Mouse (Mus musculus) forebrain, embryonic 12.5 days (tissue): ENCODE measurements around the gene Megf11. TPM values are rescaled to one million over a fixed set of nuclear protein-coding genes. Genes with fewer than 3 reads are reported as not detected.

Experiments
- ATAC-seq: fragments of 200-750 bp; cut with Nextera tagmentation; 2 replicates; pipeline ENCODE4 v1.8.0; 2017; ENCODE audit warnings: moderate TSS enrichment; ENCODE audit not compliant: low FRiP score
- H3K27ac ChIP-seq: fragments of 300-500 bp; sonication (generic); 2 replicates; pipeline ENCODE4 v1.5.1; 2016; ENCODE audit warnings: mild to moderate bottlenecking
- H3K27me3 ChIP-seq: fragments of 300-500 bp; sonication (generic); 2 replicates; pipeline ENCODE4 v1.6.1; 2016; ENCODE audit warnings: mild to moderate bottlenecking
- H3K36me3 ChIP-seq: fragments of 300-500 bp; sonication (generic); replicated peaks from 2 replicates; pipeline ENCODE4 v1.6.1; 2016; ENCODE audit warnings: mild to moderate bottlenecking
- H3K4me1 ChIP-seq: fragments of 300-500 bp; sonication (generic); 2 replicates; pipeline ENCODE4 v1.6.1; 2016
- H3K4me2 ChIP-seq: fragments of 300-500 bp; sonication (generic); 2 replicates; pipeline ENCODE4 v1.6.1; 2016; ENCODE audit warnings: mild to moderate bottlenecking, moderate library complexity
- H3K4me3 ChIP-seq: fragments of 300-500 bp; sonication (generic); replicated peaks from 2 replicates; pipeline ENCODE4 v1.5.1; 2016; ENCODE audit warnings: mild to moderate bottlenecking
- H3K9ac ChIP-seq: fragments of 300-500 bp; sonication (generic); 2 replicates; pipeline ENCODE4 v1.6.1; 2016; ENCODE audit warnings: mild to moderate bottlenecking
- H3K9me3 ChIP-seq: fragments of 300-500 bp; sonication (generic); 2 replicates; pipeline ENCODE4 v1.6.1; 2016
- WGBS: fragments of 180-500 bp; shearing (Covaris S2); methylation state at CpG from one replicate; pipeline ENCODE4 v1.1.7; 2016; 5-methylcytosine and 5-hydroxymethylcytosine counted together
- polyA plus RNA-seq: library from polyadenylated mRNA; unstranded; fragments of >200 nt; fragmentation: Nextera tagmentation; extraction: Ambion mirVana; gene quantifications from 2 replicates; pipeline ENCODE4 v1.2.1, GENCODE M21; 2016

Gene Megf11
- polyA plus RNA-seq, 1 experiment from 2014 or later, result 3.8 TPM

DNA sequence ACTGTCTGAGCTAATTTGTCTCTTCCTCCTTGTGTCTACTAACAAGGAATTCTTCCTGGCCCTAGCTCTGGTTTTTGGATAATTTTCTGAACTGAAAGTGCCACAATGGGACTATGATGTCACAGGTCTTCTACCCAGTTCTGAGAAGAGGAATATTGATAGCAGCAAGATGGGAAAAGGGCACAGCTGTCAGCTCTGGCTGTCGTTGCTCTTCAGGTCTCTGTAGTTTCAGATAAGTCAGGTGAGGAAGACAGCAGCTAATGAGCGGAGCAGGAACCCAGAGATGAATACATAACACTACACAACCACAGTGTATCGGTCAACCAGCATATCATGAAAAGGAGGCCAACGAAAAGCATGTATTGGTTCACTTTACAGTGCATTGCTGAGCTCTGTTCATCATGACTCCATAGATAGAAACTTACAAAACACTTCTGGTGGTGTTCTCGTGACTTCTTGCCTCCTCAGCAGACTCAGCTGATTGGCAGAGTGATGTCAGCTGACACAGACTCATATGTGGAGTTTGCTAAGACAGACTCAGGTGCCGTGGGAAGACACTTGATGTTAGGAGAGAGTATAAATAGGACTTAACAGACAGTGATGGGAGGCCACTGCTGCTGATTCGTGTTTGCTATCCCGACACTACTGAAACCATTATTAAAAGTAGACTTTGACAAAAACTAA, 149.6 kb downstream of the Megf11 start:
- no peak for ATAC-seq
- H3K4me1 ChIP-seq, result peaks cover 11% of the 10 kb centered on the region
- H3K9me3 ChIP-seq, result no peaks in the 10 kb centered on the region
- H3K4me2 ChIP-seq, result no peak overlapping the region
- 89% methylated on average over 8 of the region's 8 CpGs for WGBS
- H3K36me3 ChIP-seq, result no peaks in the 10 kb centered on the region
- no peak overlapping the region for H3K4me3 ChIP-seq
- H3K27me3 ChIP-seq, result peaks cover 16% of the 10 kb centered on the region; the same call in 1 of the 2 replicates
- H3K27ac ChIP-seq, result no peak overlapping the region
- no peak overlapping the region for H3K9ac ChIP-seq

GRCm38 (mm10) chr9:64537821-64538220, 152.4 kb downstream of the Megf11 start:
- Histone ChIP-seq H3K27me3 (peaks cover 11% of the 10 kb centered on the region; the same call in 1 of the 2 replicates), H3K9ac (no peak overlapping the region), H3K4me1 (peaks cover 12% of the 10 kb centered on the region), H3K4me3 (no peak overlapping the region), H3K9me3 (no peaks in the 10 kb centered on the region), H3K4me2 (no peak overlapping the region), H3K36me3 (no peaks in the 10 kb centered on the region), H3K27ac (no peak overlapping the region)
- 88% methylated on average over 4 of the region's 4 CpGs for WGBS
- ATAC-seq, result no peak

DNA sequence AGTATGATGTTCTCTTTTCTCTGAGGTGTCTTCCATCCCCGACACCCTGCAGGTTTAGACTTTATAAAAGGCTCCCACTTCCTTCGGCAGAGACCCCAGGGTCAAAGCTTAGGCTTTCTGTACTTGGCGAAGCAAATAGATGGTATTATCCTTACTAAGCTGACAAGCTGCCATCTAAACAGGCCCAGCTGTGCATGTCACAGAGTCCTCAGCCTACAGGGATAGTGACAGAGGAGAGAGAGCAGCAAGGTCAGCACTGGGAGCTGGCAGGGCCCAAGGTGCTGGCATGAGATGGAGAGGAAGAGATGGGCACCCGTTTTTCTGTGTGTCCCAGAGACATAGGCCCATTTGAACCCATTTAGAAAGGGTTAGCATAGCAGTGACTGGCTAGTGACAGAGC, 156.8 kb downstream of the Megf11 start:
- Histone ChIP-seq H3K9ac (no peak overlapping the region), H3K9me3 (no peaks in the 10 kb centered on the region), H3K4me2 (no peak overlapping the region), H3K4me3 (no peak overlapping the region), H3K27ac (no peak overlapping the region), H3K27me3 (peaks cover 11% of the 10 kb centered on the region; the same call in 1 of the 2 replicates), H3K36me3 (no peaks in the 10 kb centered on the region), H3K4me1 (peaks cover 15% of the 10 kb centered on the region)
- WGBS, result 74% methylated on average over 4 of the region's 4 CpGs
- ATAC-seq, result no peak

DNA sequence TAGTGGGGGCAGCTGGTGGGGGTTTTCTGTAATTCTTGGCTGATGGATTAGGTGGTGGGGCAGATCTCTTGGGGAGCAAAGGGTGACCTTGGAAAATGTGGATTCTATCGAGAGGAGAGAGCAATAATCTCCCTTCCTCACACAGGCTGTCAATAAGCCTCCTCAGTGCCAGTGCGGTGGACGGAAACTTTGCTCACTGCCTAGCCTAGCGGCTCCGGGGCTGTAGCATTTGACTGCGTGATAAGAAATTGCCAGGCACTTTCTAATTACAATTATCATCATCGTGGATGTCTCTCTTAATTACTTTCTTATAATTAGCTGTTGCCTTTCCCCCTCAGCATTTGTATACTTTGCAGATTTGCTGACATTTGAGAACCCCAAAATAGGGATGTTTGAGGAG, 157.7 kb downstream of the Megf11 start:
- Histone ChIP-seq H3K4me3 (no peak overlapping the region), H3K9me3 (no peaks in the 10 kb centered on the region), H3K27me3 (peaks cover 11% of the 10 kb centered on the region; the same call in 1 of the 2 replicates), H3K4me2 (no peak overlapping the region), H3K36me3 (no peaks in the 10 kb centered on the region), H3K4me1 (peaks cover 15% of the 10 kb centered on the region), H3K9ac (no peak overlapping the region), H3K27ac (no peak overlapping the region)
- ATAC-seq, result no peak
- WGBS, result 39% methylated on average over 7 of the region's 7 CpGs

GRCm38 (mm10) chr9:64546344-64546991, 161.0 kb downstream of the Megf11 start:
- no peak overlapping the region for H3K27ac ChIP-seq

GRCm38 (mm10) chr9:64548332-64548731, 162.9 kb downstream of the Megf11 start:
- Histone ChIP-seq H3K4me3 (no peak overlapping the region), H3K27ac (no peak overlapping the region), H3K4me1 (peaks cover 15% of the 10 kb centered on the region), H3K27me3 (no peaks in the 10 kb centered on the region), H3K9ac (no peak overlapping the region), H3K4me2 (no peak overlapping the region), H3K36me3 (no peaks in the 10 kb centered on the region), H3K9me3 (no peaks in the 10 kb centered on the region)
- 88% methylated on average over 6 of the region's 6 CpGs for WGBS
- no peak for ATAC-seq

More at GRCm38 (mm10) chr9:64546344-64546991, 161.0 kb downstream of the Megf11 start:
- Histone ChIP-seq H3K9ac (no peak overlapping the region), H3K4me1 (peaks cover 22% of the 10 kb centered on the region), H3K4me3 (no peak overlapping the region), H3K27me3 (peaks cover 2% of the 10 kb centered on the region; the same call in 1 of the 2 replicates), H3K9me3 (no peaks in the 10 kb centered on the region), H3K36me3 (no peaks in the 10 kb centered on the region), H3K4me2 (no peak overlapping the region)
- WGBS, result 59% methylated on average over 7 of the region's 7 CpGs
- no peak for ATAC-seq

- Histone ChIP-seq H3K4me3 (no peak overlapping the region), H3K9ac (no peak overlapping the region), H3K36me3 (no peaks in the 10 kb centered on the region), H3K4me1 (peaks cover 29% of the 10 kb centered on the region), H3K4me2 (no peak overlapping the region), H3K27ac (no peak overlapping the region), H3K9me3 (no peaks in the 10 kb centered on the region), H3K27me3 (no peaks in the 10 kb centered on the region; the same call in 1 of the 2 replicates)
- ATAC-seq, result no peak
- 88% methylated on average over 1 of the region's 1 CpGs for WGBS
Observed at GRCm38 (mm10) chr9:64551307-64551706, 165.9 kb downstream of the Megf11 start.

GRCm38 (mm10) chr9:64552046-64552445, 166.6 kb downstream of the Megf11 start:
- H3K4me1 ChIP-seq, result peaks cover 24% of the 10 kb centered on the region
- no peak overlapping the region for H3K27ac ChIP-seq
- H3K36me3 ChIP-seq, result no peaks in the 10 kb centered on the region
- H3K9ac ChIP-seq, result no peak overlapping the region
- no peaks in the 10 kb centered on the region; the same call in 1 of the 2 replicates for H3K27me3 ChIP-seq
- no peaks in the 10 kb centered on the region for H3K9me3 ChIP-seq
- H3K4me3 ChIP-seq, result no peak overlapping the region
- ATAC-seq, result no peak
- 63% methylated on average over 4 of the region's 4 CpGs for WGBS
- H3K4me2 ChIP-seq, result no peak overlapping the region

GRCm38 (mm10) chr9:64553441-64553840, 168.0 kb downstream of the Megf11 start:
- Histone ChIP-seq H3K4me1 (peaks cover 24% of the 10 kb centered on the region), H3K9me3 (no peaks in the 10 kb centered on the region), H3K4me2 (no peak overlapping the region), H3K9ac (no peak overlapping the region), H3K27ac (no peak overlapping the region), H3K36me3 (no peaks in the 10 kb centered on the region), H3K27me3 (no peaks in the 10 kb centered on the region; the same call in 1 of the 2 replicates), H3K4me3 (no peak overlapping the region)
- 71% methylated on average over 4 of the region's 4 CpGs for WGBS
- no peak for ATAC-seq

GRCm38 (mm10) chr9:64555620-64556019, 170.2 kb downstream of the Megf11 start:
- no peak overlapping the region for H3K27ac ChIP-seq
- 0 out of 2 replicates have a peak, but pooled peaks have one; percentile 36 for ATAC-seq

DNA sequence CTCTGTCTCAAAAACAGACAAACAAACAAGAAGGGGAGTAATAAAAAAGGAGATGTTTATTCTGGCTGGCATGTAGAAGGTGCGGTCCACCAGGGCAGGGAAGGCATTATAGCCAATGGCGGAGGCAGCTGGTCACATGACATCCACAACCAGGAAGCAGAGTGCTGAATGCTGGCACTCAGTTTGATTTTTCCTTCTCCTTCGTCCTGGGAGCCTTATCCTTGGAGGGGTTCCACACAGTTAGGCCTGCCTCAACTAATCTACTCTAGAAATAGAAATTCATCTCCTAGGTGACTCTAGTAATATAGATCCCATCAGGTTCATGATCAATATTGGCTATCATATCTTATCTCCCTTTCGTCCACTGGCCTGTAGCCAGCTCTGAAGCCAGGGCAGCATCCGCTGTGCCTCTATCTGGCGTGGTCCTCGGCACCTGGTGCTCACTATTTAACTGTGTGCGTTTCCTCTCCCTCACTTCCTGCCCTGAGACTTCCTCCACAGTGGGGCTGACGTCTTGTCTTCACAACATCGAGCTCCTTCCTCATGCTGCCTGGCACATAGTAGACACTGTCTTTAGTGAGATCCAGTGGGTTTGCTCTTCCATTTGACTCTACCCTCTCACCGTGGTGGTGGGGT, 171.8 kb downstream of the Megf11 start:
- Histone ChIP-seq H3K4me2 (no peak overlapping the region), H3K27ac (no peak overlapping the region), H3K27me3 (no peaks in the 10 kb centered on the region; the same call in 1 of the 2 replicates), H3K9ac (no peak overlapping the region), H3K4me1 (peaks cover 22% of the 10 kb centered on the region), H3K4me3 (no peak overlapping the region), H3K36me3 (no peaks in the 10 kb centered on the region), H3K9me3 (no peaks in the 10 kb centered on the region)
- 87% methylated on average over 11 of the region's 11 CpGs for WGBS
- ATAC-seq, result no peak

More at GRCm38 (mm10) chr9:64555620-64556019, 170.2 kb downstream of the Megf11 start:
- H3K9me3 ChIP-seq, result no peaks in the 10 kb centered on the region
- no peak overlapping the region for H3K9ac ChIP-seq
- H3K4me3 ChIP-seq, result no peak overlapping the region
- no peaks in the 10 kb centered on the region for H3K36me3 ChIP-seq
- WGBS, result 49% methylated on average over 7 of the region's 7 CpGs
- H3K27me3 ChIP-seq, result no peaks in the 10 kb centered on the region; the same call in 1 of the 2 replicates
- peaks cover 23% of the 10 kb centered on the region for H3K4me1 ChIP-seq
- no peak overlapping the region for H3K4me2 ChIP-seq

GRCm38 (mm10) chr9:64557846-64558530, 172.6 kb downstream of the Megf11 start:
- Histone ChIP-seq H3K4me3 (no peak overlapping the region), H3K4me1 (peaks cover 22% of the 10 kb centered on the region), H3K36me3 (no peaks in the 10 kb centered on the region), H3K27ac (no peak overlapping the region), H3K27me3 (no peaks in the 10 kb centered on the region; the same call in 1 of the 2 replicates), H3K9me3 (no peaks in the 10 kb centered on the region), H3K4me2 (no peak overlapping the region), H3K9ac (no peak overlapping the region)
- no peak for ATAC-seq
- 95% methylated on average over 7 of the region's 7 CpGs for WGBS
